Mouse (Mus musculus) embryonic facial prominence, embryonic 13.5 days (tissue): Measurements from ENCODE around the gene Prmt3. TPM values are rescaled to one million over a fixed set of nuclear protein-coding genes. Genes with fewer than 3 reads are reported as not detected.

ENCODE experiments used
- ATAC-seq: fragments of 200-750 bp; cut with Nextera tagmentation; 2 replicates; pipeline ENCODE4 v1.8.0; 2017; ENCODE audit warnings: low read depth; ENCODE audit not compliant: insufficient number of reproducible peaks, insufficient read depth, low FRiP score, low TSS enrichment
- H3K27ac ChIP-seq: fragments of 300-500 bp; sonication (generic); 2 replicates; pipeline ENCODE4 v1.5.1; 2015; ENCODE audit warnings: moderate library complexity, mild to moderate bottlenecking, inconsistent platforms
- H3K27me3 ChIP-seq: fragments of 300-500 bp; sonication (generic); 2 replicates; pipeline ENCODE4 v1.6.1; 2015; ENCODE audit warnings: mild to moderate bottlenecking, inconsistent platforms
- H3K36me3 ChIP-seq: fragments of 300-500 bp; sonication (generic); 2 replicates; pipeline ENCODE4 v1.6.1; 2015; ENCODE audit warnings: mild to moderate bottlenecking, inconsistent platforms
- H3K4me1 ChIP-seq: fragments of 300-500 bp; sonication (generic); 2 replicates; pipeline ENCODE4 v1.6.1; 2015; ENCODE audit warnings: inconsistent platforms
- H3K4me2 ChIP-seq: fragments of 300-500 bp; sonication (generic); 2 replicates; pipeline ENCODE4 v1.6.1; 2015; ENCODE audit warnings: moderate library complexity, mild to moderate bottlenecking, inconsistent platforms
- H3K4me3 ChIP-seq: fragments of 300-500 bp; sonication (generic); 2 replicates; pipeline ENCODE4 v1.5.1; 2015; ENCODE audit warnings: mild to moderate bottlenecking, inconsistent platforms
- H3K9ac ChIP-seq: fragments of 300-500 bp; sonication (generic); 2 replicates; pipeline ENCODE4 v1.6.1; 2015; ENCODE audit warnings: mild to moderate bottlenecking, inconsistent platforms
- H3K9me3 ChIP-seq: fragments of 300-500 bp; sonication (generic); 2 replicates; pipeline ENCODE4 v1.6.1; 2016; ENCODE audit warnings: inconsistent platforms
- WGBS: fragments of 180-500 bp; shearing (Covaris S2); methylation state at CpG from one replicate; pipeline ENCODE4 v1.1.7; 2015; ENCODE audit warnings: mixed read lengths; 5-methylcytosine and 5-hydroxymethylcytosine counted together
- polyA plus RNA-seq: library from polyadenylated mRNA; unstranded; fragments of >200 nt; fragmentation: Nextera tagmentation; extraction: Ambion mirVana; gene quantifications from 2 replicates; pipeline ENCODE4 v1.2.1, GENCODE M21; 2015

The Prmt3 gene
- 53.0 TPM in 2 replicates for polyA plus RNA-seq

DNA sequence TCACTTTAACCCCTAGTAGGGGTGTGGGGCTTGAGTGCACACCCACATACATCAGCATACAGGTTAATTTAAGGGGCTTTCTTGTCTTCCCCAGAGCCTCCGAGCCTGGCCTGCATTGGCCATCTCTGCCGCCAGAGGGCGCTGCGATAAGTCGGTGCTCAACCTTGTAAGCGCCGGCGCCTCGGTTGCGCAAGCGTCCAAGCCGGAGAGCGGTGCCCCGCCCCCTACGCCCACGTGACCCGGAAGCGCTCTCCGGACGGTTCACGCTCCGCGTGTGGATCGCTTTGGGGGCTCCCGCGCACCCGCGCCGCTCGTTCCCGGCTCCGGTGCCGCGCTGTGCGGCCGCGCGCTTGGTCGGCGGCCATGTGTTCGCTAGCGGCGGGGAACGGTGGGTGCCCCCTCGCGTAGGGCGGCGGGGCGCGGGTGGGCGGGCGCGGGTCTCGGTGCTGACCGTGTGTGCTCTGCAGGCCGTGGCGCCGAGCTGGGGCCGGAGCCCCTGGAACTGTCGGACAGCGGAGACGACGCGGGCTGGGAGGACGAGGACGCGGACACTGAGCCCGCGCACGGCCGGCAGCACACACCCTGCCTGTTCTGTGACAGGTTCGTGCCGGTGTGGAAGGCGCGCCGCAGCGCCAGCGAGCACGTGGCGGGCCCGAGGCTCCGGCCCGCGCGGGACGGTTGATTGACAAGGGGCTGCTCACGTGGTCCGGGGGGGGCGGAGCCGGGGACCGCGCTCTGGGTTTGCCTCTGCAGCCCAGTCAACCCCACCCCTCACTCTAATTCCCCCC, at the start of gene Prmt3:
Gene Prmt3 (plus strand): TSS at position 233 of the 788 bp plus-strand sequence.
- H3K4me2 ChIP-seq: peak within 1 kb of the TSS; percentile 72

GRCm38 (mm10) chr7:49734342-49734741, 43.8 kb upstream of the Prmt3 start:
- no peak overlapping the region for H3K27ac ChIP-seq
- ATAC-seq: no peak
- no peaks in the 10 kb centered on the region for H3K9me3 ChIP-seq
- H3K4me1 ChIP-seq: no peaks in the 10 kb centered on the region
- 0 out of 2 replicates have a peak, but pooled peaks cover 4% of the 10 kb centered on the region for H3K27me3 ChIP-seq
- no peak overlapping the region for H3K4me2 ChIP-seq
- H3K36me3 ChIP-seq: no peaks in the 10 kb centered on the region
- no peak overlapping the region for H3K9ac ChIP-seq
- 63% methylated on average over 4 of the region's 4 CpGs for WGBS
- no peak overlapping the region for H3K4me3 ChIP-seq

More for the DNA sequence above, at the start of gene Prmt3:
- peaks cover 16% of the 10 kb centered on the region for H3K36me3 ChIP-seq
- peaks cover 14% of the 10 kb centered on the region for H3K4me1 ChIP-seq
- ATAC-seq: peak; percentile 89
- H3K9me3 ChIP-seq: no peaks in the 10 kb centered on the region
- no peaks in the 10 kb centered on the region for H3K27me3 ChIP-seq
- peak within 1 kb of the TSS; percentile 79 for H3K9ac ChIP-seq
- under 1% methylated on average over 88 of the region's 92 CpGs for whole genome bisulfite sequencing
- peak within 1 kb of the TSS; percentile 67 for H3K4me3 ChIP-seq
- peak within 1 kb of the TSS; percentile 52; the same call in 1 of the 2 replicates for H3K27ac ChIP-seq

GRCm38 (mm10) chr7:49739448-49739847, 38.7 kb upstream of the Prmt3 start:
- Histone ChIP-seq H3K27me3 (peaks cover 24% of the 10 kb centered on the region), H3K9ac (no peak overlapping the region), H3K27ac (no peak overlapping the region), H3K9me3 (no peaks in the 10 kb centered on the region), H3K36me3 (no peaks in the 10 kb centered on the region), H3K4me2 (no peak overlapping the region), H3K4me1 (peaks cover 9% of the 10 kb centered on the region; the same call in 1 of the 2 replicates), H3K4me3 (no peak overlapping the region)
- no peak for ATAC-seq
- 66% methylated on average over 8 of the region's 8 CpGs for whole genome bisulfite sequencing

GRCm38 (mm10) chr7:49741474-49741873, 36.7 kb upstream of the Prmt3 start:
- ATAC-seq: no peak
- Histone ChIP-seq H3K27ac (no peak overlapping the region), H3K4me1 (peaks cover 9% of the 10 kb centered on the region; the same call in 1 of the 2 replicates)

DNA sequence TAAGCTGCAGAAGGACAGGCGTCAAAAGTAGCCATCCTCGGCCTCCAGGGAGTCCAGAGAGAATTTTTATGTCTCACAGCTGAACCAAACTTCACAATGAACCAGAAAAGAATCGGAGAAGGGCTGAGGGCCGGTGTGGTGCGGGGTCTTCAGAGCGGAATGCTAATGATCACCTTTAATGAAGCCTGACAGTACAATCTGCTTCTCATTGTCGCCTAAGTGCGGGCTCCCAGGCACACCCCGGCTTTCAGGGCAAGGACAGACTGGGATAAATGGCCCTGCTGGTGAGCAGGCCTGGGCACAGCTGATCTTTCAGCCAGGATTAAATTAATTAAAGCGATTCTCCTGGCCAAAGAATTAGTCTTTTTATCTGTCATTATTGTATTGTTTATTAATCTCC, 36.2 kb upstream of the Prmt3 start:
- H3K9ac ChIP-seq: no peak overlapping the region
- H3K4me3 ChIP-seq: no peak overlapping the region
- no peaks in the 10 kb centered on the region for H3K9me3 ChIP-seq
- H3K36me3 ChIP-seq: no peaks in the 10 kb centered on the region
- H3K4me2 ChIP-seq: 0 out of 2 replicates have a peak overlapping the region, but pooled peaks have one; percentile 7
- no peak for ATAC-seq
- peaks cover 9% of the 10 kb centered on the region; the same call in 1 of the 2 replicates for H3K4me1 ChIP-seq
- no peak overlapping the region for H3K27ac ChIP-seq
- H3K27me3 ChIP-seq: peaks cover 24% of the 10 kb centered on the region
- 11% methylated on average over 10 of the region's 10 CpGs for WGBS

More at GRCm38 (mm10) chr7:49741474-49741873, 36.7 kb upstream of the Prmt3 start:
- 20% methylated on average over 5 of the region's 5 CpGs for WGBS
- Histone ChIP-seq H3K27me3 (peaks cover 24% of the 10 kb centered on the region), H3K36me3 (no peaks in the 10 kb centered on the region), H3K4me2 (0 out of 2 replicates have a peak overlapping the region, but pooled peaks have one; percentile 7), H3K9me3 (no peaks in the 10 kb centered on the region), H3K9ac (no peak overlapping the region), H3K4me3 (no peak overlapping the region)

DNA sequence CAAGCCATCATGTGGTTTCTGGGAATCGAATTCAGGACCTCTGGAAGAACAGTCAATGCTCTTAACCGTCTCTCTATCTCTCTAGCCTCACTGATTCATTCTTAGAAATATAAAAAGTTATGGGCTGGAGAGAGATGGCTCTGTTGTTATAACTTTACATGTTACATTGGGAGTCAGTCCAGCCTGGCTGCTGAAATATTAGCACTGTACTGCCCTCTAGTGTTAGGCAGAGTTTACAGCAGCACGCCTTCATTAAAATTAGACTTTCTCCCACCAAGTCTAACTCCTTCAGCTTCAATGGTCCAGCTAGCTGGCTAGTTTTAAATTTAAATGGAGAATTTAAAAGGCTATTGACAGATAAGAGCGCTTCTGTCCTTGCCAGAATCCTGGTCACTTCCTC, 27.0 kb upstream of the Prmt3 start:
- no peak overlapping the region for H3K27ac ChIP-seq
- H3K9ac ChIP-seq: no peak overlapping the region
- WGBS: 8% methylated on average over 4 of the region's 4 CpGs
- H3K4me2 ChIP-seq: no peak overlapping the region
- H3K27me3 ChIP-seq: peaks cover 23% of the 10 kb centered on the region
- ATAC-seq: no peak
- no peaks in the 10 kb centered on the region for H3K36me3 ChIP-seq
- no peak overlapping the region for H3K4me3 ChIP-seq
- H3K9me3 ChIP-seq: no peaks in the 10 kb centered on the region
- no peaks in the 10 kb centered on the region for H3K4me1 ChIP-seq

DNA sequence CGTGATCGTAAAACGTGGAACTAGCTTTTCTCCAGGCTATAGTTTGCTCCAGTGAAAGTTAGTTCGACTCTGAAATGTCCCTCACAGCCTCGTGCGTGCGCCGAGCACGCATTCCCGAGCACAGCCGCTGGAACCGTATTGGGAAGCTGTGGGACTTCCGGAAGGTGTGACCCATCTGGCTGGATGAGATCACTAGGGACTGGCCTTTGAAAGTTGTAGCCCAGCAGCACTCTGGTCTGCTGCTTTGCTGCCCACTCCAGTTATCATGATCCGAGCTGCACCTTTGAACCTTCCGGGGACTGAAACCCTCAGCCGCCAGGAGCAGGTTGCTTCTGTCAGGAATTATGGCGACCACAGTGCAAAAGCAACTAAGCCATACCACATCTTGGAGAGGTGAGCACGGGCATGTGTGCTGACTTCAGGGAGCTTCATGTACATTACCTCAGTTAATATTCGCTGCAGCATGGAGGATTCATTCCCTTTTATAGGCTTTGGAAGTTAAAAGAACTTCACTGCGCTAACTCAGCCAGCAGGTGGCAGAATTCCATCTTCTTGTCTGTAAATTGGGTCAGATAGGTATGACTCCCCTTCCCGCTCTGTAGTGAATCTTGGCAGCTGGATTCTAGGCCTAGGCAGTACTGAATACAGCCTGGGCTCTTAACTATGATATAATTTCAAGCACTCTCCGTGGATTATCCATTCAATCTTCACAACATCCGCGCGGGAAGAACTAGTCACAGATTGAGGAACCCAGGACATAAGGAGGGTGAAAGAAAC, 25.2 kb upstream of the Prmt3 start:
- no peak for ATAC-seq
- H3K4me3 ChIP-seq: no peak overlapping the region
- H3K36me3 ChIP-seq: no peaks in the 10 kb centered on the region
- no peaks in the 10 kb centered on the region for H3K9me3 ChIP-seq
- H3K27me3 ChIP-seq: peaks cover 31% of the 10 kb centered on the region
- H3K27ac ChIP-seq: no peak overlapping the region
- 31% methylated on average over 25 of the region's 25 CpGs for WGBS
- peak overlapping the region; percentile 18; the same call in 1 of the 2 replicates for H3K4me2 ChIP-seq
- H3K9ac ChIP-seq: 0 out of 2 replicates have a peak overlapping the region, but pooled peaks have one; percentile 6
- no peaks in the 10 kb centered on the region for H3K4me1 ChIP-seq

- H3K36me3 ChIP-seq: no peaks in the 10 kb centered on the region
- no peaks in the 10 kb centered on the region; the same call in 1 of the 2 replicates for H3K9me3 ChIP-seq
- H3K4me2 ChIP-seq: no peak overlapping the region
- no peak for ATAC-seq
- 4% methylated on average over 9 of the region's 9 CpGs for WGBS
- H3K27ac ChIP-seq: no peak overlapping the region
- no peak overlapping the region for H3K4me3 ChIP-seq
- H3K9ac ChIP-seq: no peak overlapping the region
- peaks cover 31% of the 10 kb centered on the region for H3K27me3 ChIP-seq
- peaks cover 6% of the 10 kb centered on the region for H3K4me1 ChIP-seq
Observed at GRCm38 (mm10) chr7:49754767-49755166, 23.4 kb upstream of the Prmt3 start.

DNA sequence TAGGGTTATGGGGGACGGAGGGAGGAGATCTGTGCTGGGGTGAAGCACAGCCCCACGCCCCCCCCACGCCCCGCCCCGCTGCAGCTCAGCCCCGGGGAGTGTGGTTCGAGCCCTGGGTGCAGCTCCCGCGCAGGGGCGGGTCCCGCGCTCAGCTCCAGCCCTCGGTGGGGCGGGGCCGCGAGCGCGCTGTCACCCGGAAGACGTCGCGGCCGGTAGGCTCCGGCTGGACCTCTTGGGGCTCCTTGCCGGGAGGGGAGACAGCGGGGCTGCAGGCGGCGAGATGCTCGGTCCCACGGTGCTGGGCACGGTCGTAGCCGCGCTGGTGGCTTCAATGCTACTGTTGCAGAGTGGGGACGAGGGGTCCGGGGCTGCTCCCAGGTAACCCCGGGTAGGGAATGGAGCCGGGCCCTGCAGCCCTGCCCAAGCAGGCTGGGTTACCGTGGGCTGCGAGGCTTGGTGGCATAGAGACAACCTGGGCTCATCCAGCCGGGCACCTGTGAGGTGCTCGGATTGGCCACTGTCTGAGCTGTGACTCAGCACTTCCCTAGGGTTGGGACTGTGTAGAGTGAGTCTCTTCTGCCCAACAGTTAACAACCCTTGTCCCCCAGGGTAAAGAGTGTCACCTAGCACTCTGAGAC, 19.1 kb upstream of the Prmt3 start, which contains the start of gene Htatip2:
Gene Htatip2 (plus strand): TSS at position 182 of the 638 bp plus-strand sequence.
- Histone ChIP-seq H3K4me3 (peak within 1 kb of the TSS; percentile 57), H3K4me1 (peaks cover 6% of the 10 kb centered on the region), H3K9me3 (no peaks in the 10 kb centered on the region; the same call in 1 of the 2 replicates), H3K9ac (peak within 1 kb of the TSS; percentile 72), H3K36me3 (no peaks in the 10 kb centered on the region), H3K27me3 (peaks cover 11% of the 10 kb centered on the region), H3K4me2 (peak within 1 kb of the TSS; percentile 87), H3K27ac (no peak within 1 kb of the TSS)
- ATAC-seq: peak; percentile 68; the same call in 1 of the 2 replicates
- 2% methylated on average over 39 of the region's 42 CpGs for WGBS

GRCm38 (mm10) chr7:49762605-49763004, 15.5 kb upstream of the Prmt3 start:
- H3K27me3 ChIP-seq: peaks cover 6% of the 10 kb centered on the region
- no peak overlapping the region for H3K9ac ChIP-seq
- no peak for ATAC-seq
- H3K4me1 ChIP-seq: peaks cover 6% of the 10 kb centered on the region
- no peak overlapping the region for H3K4me3 ChIP-seq
- H3K4me2 ChIP-seq: no peak overlapping the region
- no peaks in the 10 kb centered on the region for H3K36me3 ChIP-seq
- 78% methylated on average over 13 of the region's 13 CpGs for WGBS
- no peaks in the 10 kb centered on the region; the same call in 1 of the 2 replicates for H3K9me3 ChIP-seq
- H3K27ac ChIP-seq: no peak overlapping the region
